Mouse (Mus musculus) MEL (cell line): ENCODE measurements at regions not wholly inside any gene's neighbourhood (a gene's known extent, or its start where the extent isn't known, plus 50 kb on each side); places are given as distances from the start of the nearest gene placed in this dataset.

Experiments used
- EP300 ChIP-seq, 2 experiments: IDR thresholded peaks; 2 replicates each; pipeline ENCODE4 v1.6.1; 2011; ENCODE audit warnings: improper control_type of control experiment in 2 of 2, low read length in 2 of 2, low read depth in 1 of 2, mild to moderate bottlenecking in 1 of 2
- GATA1 ChIP-seq: IDR thresholded peaks from 2 replicates; pipeline ENCODE4 v1.6.1; 2011; ENCODE audit warnings: low read depth, low read length, improper control_type of control experiment
- MAZ ChIP-seq: IDR thresholded peaks from 2 replicates; pipeline ENCODE4 v1.6.1; 2012; ENCODE audit warnings: low read depth, mild to moderate bottlenecking, inconsistent platforms, low read length, improper control_type of control experiment
- SIN3A ChIP-seq: IDR thresholded peaks from 2 replicates; pipeline ENCODE4 v1.6.1; 2012; ENCODE audit warnings: low read length, improper control_type of control experiment, inconsistent platforms

DNA sequence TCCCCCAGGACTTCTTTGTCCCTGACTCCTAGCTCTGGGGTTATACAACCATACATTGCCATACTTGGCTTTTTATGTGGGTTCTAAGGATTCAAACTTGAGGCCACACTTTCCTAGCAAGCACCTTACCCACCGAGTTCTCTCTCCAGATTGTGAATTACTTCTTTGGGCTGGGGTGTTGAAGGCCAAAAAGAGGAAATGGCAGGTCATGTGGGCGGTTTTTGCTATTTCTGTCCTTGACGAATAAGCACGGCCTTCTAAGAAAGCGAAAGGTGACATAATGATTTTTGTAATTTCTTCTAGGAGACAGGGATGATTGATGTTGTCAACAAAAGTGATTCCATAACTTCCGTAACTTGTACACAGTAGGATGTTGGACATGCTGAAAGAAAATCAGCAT, 176.5 kb downstream of the S1pr1 start:
- TF ChIP-seq EP300 (IDR thresholded peaks at IDR 0.05; ENCODE audit: low read depth in 1 of 2, low read length in 2 of 2), result no peak
- no peak for TF ChIP-seq GATA1
- no peak for TF ChIP-seq MAZ
- TF ChIP-seq SIN3A, result no peak
